Mouse (Mus musculus): ENCODE data around the gene Pwwp2a.

The Pwwp2a gene

DNA sequence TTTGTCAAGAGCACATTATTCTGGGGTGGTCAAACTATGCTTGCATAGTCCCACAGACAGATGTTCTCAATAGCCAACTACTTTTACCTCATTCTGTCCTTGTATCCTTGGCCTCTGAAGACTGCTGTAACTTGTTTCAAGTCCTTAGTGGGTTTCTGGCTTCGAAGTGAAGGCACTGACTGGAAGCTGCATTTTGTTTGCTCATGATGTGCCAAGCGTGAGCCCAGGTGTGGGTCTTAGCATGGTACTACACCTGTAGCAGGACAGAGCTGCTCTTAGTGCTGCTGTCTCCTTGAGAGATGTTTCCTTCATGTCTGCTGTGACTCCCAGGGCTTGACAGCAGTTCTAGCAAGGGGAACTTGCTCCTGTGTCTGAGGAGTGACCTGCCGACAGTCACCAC is 41.6 kb downstream of the Pwwp2a start:
- no peak for DNase-seq (ENCODE audit: low spot score)

GRCm38 (mm10) chr11:43727796-43728195 is 46.0 kb downstream of the Pwwp2a start:
- DNase-seq (ENCODE audit: low spot score): no peak

GRCm38 (mm10) chr11:43728737-43729301 is 47.0 kb downstream of the Pwwp2a start:
- DNase-seq (ENCODE audit: low spot score): no peak

GRCm38 (mm10) chr11:43747233-43748226 is 65.7 kb downstream of the Pwwp2a start, which contains the start of gene Ttc1:
Ttc1 (minus strand) TSS chr11:43748008.
- DNase-seq (ENCODE audit: low spot score): peak; percentile 95

- DNase-seq (ENCODE audit: low spot score): no peak
Observed at GRCm38 (mm10) chr11:43751542-43751941, 69.7 kb downstream of the Pwwp2a start.

- DNase-seq (ENCODE audit: low spot score): no peak
Observed at GRCm38 (mm10) chr11:43754568-43754967, 72.8 kb downstream of the Pwwp2a start.

GRCm38 (mm10) chr11:43755411-43755810 is 73.6 kb downstream of the Pwwp2a start:
- DNase-seq (ENCODE audit: low spot score): no peak

- DNase-seq (ENCODE audit: low spot score): no peak
Observed at GRCm38 (mm10) chr11:43758436-43758835, 76.6 kb downstream of the Pwwp2a start.

GRCm38 (mm10) chr11:43766922-43767648 is 85.3 kb downstream of the Pwwp2a start:
- DNase-seq (ENCODE audit: low spot score): peak; percentile 68

GRCm38 (mm10) chr11:43767749-43768148 is 86.0 kb downstream of the Pwwp2a start:
- DNase-seq (ENCODE audit: low spot score): no peak

GRCm38 (mm10) chr11:43770110-43770509 is 88.3 kb downstream of the Pwwp2a start:
- DNase-seq (ENCODE audit: low spot score): no peak

All from left cerebral cortex, adult 11 months (tissue).